Comparison of ENCODE assay signal across 8 mouse cellular contexts in genomic region chr16:62940388-62941003, GRCm38 (mm10).
DNase-seq lines count a peak whose midpoint lies in the region; ATAC-seq lines count a peak whose summit lies in the region.

No protein-coding gene starts in this region.

- H3K4me3 ChIP-seq in intestine, embryonic 16.5 days (ENCODE audit: low read length), result no peak overlapping the region

- intact Hi-C loops in left cerebral cortex, postnatal 36 days (cut with DNase I), result loop anchor here (5.0 to 10.0 kb wide), 2 partner anchors 914 to 1807 kb away; no protein-coding TSS in a partner anchor

- no peaks in the 10 kb centered on the region for H3K36me3 ChIP-seq in intestine, embryonic 16.5 days (ENCODE audit: control insufficient read depth, insufficient read depth, low read length)

- no peak overlapping the region for H3K27ac ChIP-seq in intestine, embryonic 16.5 days (ENCODE audit: low read length)

- H3K9me3 ChIP-seq in intestine, embryonic 16.5 days (ENCODE audit: control insufficient read depth, low read length), result no peaks in the 10 kb centered on the region

- ATAC-seq in intestine, embryonic 16.5 days, result peak; percentile 81
- no peak for ATAC-seq in erythroblast, adult 5-6 weeks (replicated peaks; ENCODE audit: low FRiP score, poor library complexity, severe bottlenecking)

- peak; percentile 86 for DNase-seq in adipocyte (ENCODE audit: low spot score)
- DNase-seq in cerebellum, postnatal 4 days (ENCODE audit: low spot score in 2 of 2), result peak; percentile 54 to 72
- peak; percentile 6 to 20 for DNase-seq in gastrocnemius, adult 8-10 months (ENCODE audit: low spot score in 2 of 2)
- peak; percentile 44 to 51 for DNase-seq in left cerebral cortex, postnatal 36 days (ENCODE audit: low spot score in 2 of 2)
- DNase-seq in mesoderm, embryonic 11.5 days (ENCODE audit: low read depth, low spot score), result peak; percentile 90
- peak; percentile 35 to 37 for DNase-seq in right cerebral cortex, postnatal 36 days (ENCODE audit: low spot score in 2 of 2)

- 20% methylated on average over 16 of the region's 16 CpGs for WGBS in intestine, embryonic 16.5 days

- H3K4me2 ChIP-seq in intestine, embryonic 16.5 days (ENCODE audit: low read depth, low read length), result peak overlapping the region; percentile 38; the same call in 1 of the 2 replicates

- H3K4me1 ChIP-seq in intestine, embryonic 16.5 days (ENCODE audit: control insufficient read depth, insufficient read depth, low read length), result no peaks in the 10 kb centered on the region

- H3K27me3 ChIP-seq in intestine, embryonic 16.5 days (replicated peaks; ENCODE audit: control insufficient read depth, insufficient read depth, low read length), result no peaks in the 10 kb centered on the region

- no peak overlapping the region for H3K9ac ChIP-seq in intestine, embryonic 16.5 days (ENCODE audit: low read depth, low read length)

Comparison
In these comparisons a context has a peak if more than half of its experiments do, and no peak if none do; other contexts are left out.
1. DNase-seq: peak in every context shown above with its lines; median percentile 90 in mesoderm, embryonic 11.5 days; 86 in adipocyte; 63 in cerebellum, postnatal 4 days; 48 in left cerebral cortex, postnatal 36 days; 36 in right cerebral cortex, postnatal 36 days; 13 in gastrocnemius, adult 8-10 months.